7 mouse cellular contexts compared by ENCODE assay signal in genomic region chr7:3292791-3293190, GRCm38 (mm10). TPM values are rescaled to one million over a fixed set of nuclear protein-coding genes. Genes with fewer than 3 reads are reported as not detected.
DNase-seq lines count a peak whose midpoint lies in the region; ATAC-seq lines count a peak whose summit lies in the region.

No protein-coding gene starts in this region.

- H3K9ac ChIP-seq in forebrain, embryonic 11.5 days (ENCODE audit: low read length) = peak overlapping the region; percentile 45
- peak overlapping the region; percentile 58 for H3K9ac ChIP-seq in limb, embryonic 11.5 days (ENCODE audit: low read length)
- H3K9ac ChIP-seq in midbrain, embryonic 11.5 days (ENCODE audit: low read length) = peak overlapping the region; percentile 53

- 0 out of 2 replicates have a peak, but pooled peaks have one; percentile 4 for ATAC-seq in forebrain, embryonic 11.5 days (replicated peaks; ENCODE audit: low FRiP score)
- peak; percentile 50 for ATAC-seq in limb, embryonic 11.5 days (ENCODE audit: insufficient number of reproducible peaks, low FRiP score, low TSS enrichment, low read depth)
- ATAC-seq in midbrain, embryonic 11.5 days (ENCODE audit: low FRiP score) = no peak

- no peak overlapping the region for H3K27ac ChIP-seq in forebrain, embryonic 11.5 days (ENCODE audit: low read depth, low read length)
- H3K27ac ChIP-seq in limb, embryonic 11.5 days (replicated peaks; ENCODE audit: low read depth, low read length) = no peak overlapping the region
- no peak overlapping the region for H3K27ac ChIP-seq in midbrain, embryonic 11.5 days (ENCODE audit: low read depth, low read length)

- H3K4me2 ChIP-seq in forebrain, embryonic 11.5 days (ENCODE audit: low read depth, low read length, severe bottlenecking) = peak overlapping the region; percentile 41; the same call in 1 of the 2 replicates
- peak overlapping the region; percentile 63 for H3K4me2 ChIP-seq in limb, embryonic 11.5 days (ENCODE audit: low read depth, severe bottlenecking)
- H3K4me2 ChIP-seq in midbrain, embryonic 11.5 days = peak overlapping the region; percentile 36

- H3K4me1 ChIP-seq in forebrain, embryonic 11.5 days (replicated peaks; ENCODE audit: control insufficient read depth, insufficient read depth, low read length) = peaks cover 4% of the 10 kb centered on the region; the same call in 1 of the 2 replicates
- peaks cover 4% of the 10 kb centered on the region; the same call in 1 of the 2 replicates for H3K4me1 ChIP-seq in limb, embryonic 11.5 days (ENCODE audit: control insufficient read depth, insufficient read depth, low read length)
- peaks cover 20% of the 10 kb centered on the region for H3K4me1 ChIP-seq in midbrain, embryonic 11.5 days (ENCODE audit: control insufficient read depth, insufficient read depth, low read length)

- H3K4me3 ChIP-seq in forebrain, embryonic 11.5 days (ENCODE audit: low read depth, low read length) = peak overlapping the region; percentile 4; the same call in 1 of the 2 replicates
- H3K4me3 ChIP-seq in limb, embryonic 11.5 days (ENCODE audit: low read depth, low read length) = peak overlapping the region; percentile 32
- H3K4me3 ChIP-seq in midbrain, embryonic 11.5 days (ENCODE audit: low read depth, low read length) = no peak overlapping the region

- intact Hi-C loops in heart, postnatal 36 days (cut with DNase I) = no loop called here

- DNase-seq in MEL-GATA-1-ER (ENCODE audit: extremely low read depth, low read depth) = peak; percentile 77
- DNase-seq in adrenal gland, postnatal 36 days = peak; percentile 92 to 93
- DNase-seq in forebrain, embryonic 11.5 days (ENCODE audit: low spot score) = peak; percentile 75
- peak; percentile 94 for DNase-seq in heart, postnatal 36 days
- peak; percentile 82 for DNase-seq in limb, embryonic 11.5 days (ENCODE audit: low spot score)
- DNase-seq in midbrain, embryonic 11.5 days (ENCODE audit: low spot score, missing footprints) = peak; percentile 90
- peak; percentile 64 to 74 for DNase-seq in spleen, postnatal 4 days (ENCODE audit: low spot score in 2 of 2)

- H3K9me3 ChIP-seq in forebrain, embryonic 11.5 days (ENCODE audit: control insufficient read depth, low read length) = no peaks in the 10 kb centered on the region
- H3K9me3 ChIP-seq in limb, embryonic 11.5 days (ENCODE audit: control insufficient read depth, low read length) = no peaks in the 10 kb centered on the region; the same call in 1 of the 2 replicates
- H3K9me3 ChIP-seq in midbrain, embryonic 11.5 days (ENCODE audit: control insufficient read depth, low read length) = no peaks in the 10 kb centered on the region

- no peaks in the 10 kb centered on the region for H3K27me3 ChIP-seq in forebrain, embryonic 11.5 days (ENCODE audit: control insufficient read depth, insufficient read depth, low read length)
- no peaks in the 10 kb centered on the region for H3K27me3 ChIP-seq in limb, embryonic 11.5 days (ENCODE audit: control insufficient read depth, insufficient read depth, low read length)
- H3K27me3 ChIP-seq in midbrain, embryonic 11.5 days (ENCODE audit: control insufficient read depth, insufficient read depth, low read length) = no peaks in the 10 kb centered on the region

- WGBS in forebrain, embryonic 11.5 days = 5% methylated on average over 14 of the region's 14 CpGs
- under 1% methylated on average over 14 of the region's 14 CpGs for WGBS in limb, embryonic 11.5 days
- 3% methylated on average over 14 of the region's 14 CpGs for WGBS in midbrain, embryonic 11.5 days

- H3K36me3 ChIP-seq in forebrain, embryonic 11.5 days (ENCODE audit: control insufficient read depth, insufficient read depth, low read length) = no peaks in the 10 kb centered on the region
- no peaks in the 10 kb centered on the region for H3K36me3 ChIP-seq in limb, embryonic 11.5 days (ENCODE audit: control insufficient read depth, insufficient read depth, low read length)
- H3K36me3 ChIP-seq in midbrain, embryonic 11.5 days (ENCODE audit: control insufficient read depth, insufficient read depth, low read length) = peaks cover 3% of the 10 kb centered on the region; the same call in 1 of the 2 replicates

RNA-seq across cellular contexts. Expression of gene Prkcg, which starts 3.8 kb away (rescaled TPM):
- total RNA-seq in adrenal gland, postnatal 36 days (2021) = under 1 TPM; 0.56 to 0.89 TPM
- 0.99 and 1.0 TPM in 2 replicates for polyA plus RNA-seq in forebrain, embryonic 11.5 days (2014; fragmentation: Nextera tagmentation; extraction: Ambion mirVana)
- 1 to 10 TPM; 1.8 to 2.5 TPM for total RNA-seq in heart, postnatal 36 days (2021)
- 0.07 and 0.12 TPM in 2 replicates for polyA plus RNA-seq in limb, embryonic 11.5 days (2014; fragmentation: Nextera tagmentation; extraction: Ambion mirVana)
- 0.31 and 0.77 TPM in 2 replicates for polyA plus RNA-seq in midbrain, embryonic 11.5 days (2014; fragmentation: Nextera tagmentation; extraction: Ambion mirVana)

RNA-seq across cellular contexts. Expression of gene Myadm, which starts 3.9 kb away (rescaled TPM):
- 10 to 100 TPM; 67.8 to 81.2 TPM for total RNA-seq in adrenal gland, postnatal 36 days (2021)
- 29.1 and 36.2 TPM in 2 replicates for polyA plus RNA-seq in forebrain, embryonic 11.5 days (2014; fragmentation: Nextera tagmentation; extraction: Ambion mirVana)
- total RNA-seq in heart, postnatal 36 days (2021) = 100 to 1,000 TPM; 160 to 162 TPM
- 37.7 and 40.2 TPM in 2 replicates for polyA plus RNA-seq in limb, embryonic 11.5 days (2014; fragmentation: Nextera tagmentation; extraction: Ambion mirVana)
- polyA plus RNA-seq in midbrain, embryonic 11.5 days (2014; fragmentation: Nextera tagmentation; extraction: Ambion mirVana) = 38.1 and 41.2 TPM in 2 replicates

RNA-seq across cellular contexts. Expression of gene Cacng7, which starts 40.0 kb away (rescaled TPM):
- total RNA-seq in adrenal gland, postnatal 36 days (2021) = 1 to 10 TPM; 7.0 to 8.0 TPM
- 4.9 and 5.6 TPM in 2 replicates for polyA plus RNA-seq in forebrain, embryonic 11.5 days (2014; fragmentation: Nextera tagmentation; extraction: Ambion mirVana)
- 1 to 10 TPM; 3.7 to 4.7 TPM for total RNA-seq in heart, postnatal 36 days (2021)
- 2.0 and 2.6 TPM in 2 replicates for polyA plus RNA-seq in limb, embryonic 11.5 days (2014; fragmentation: Nextera tagmentation; extraction: Ambion mirVana)
- polyA plus RNA-seq in midbrain, embryonic 11.5 days (2014; fragmentation: Nextera tagmentation; extraction: Ambion mirVana) = 4.2 and 4.4 TPM in 2 replicates

RNA-seq across cellular contexts. Expression of gene Nlrp12, which starts 43.3 kb away (rescaled TPM):
- total RNA-seq in adrenal gland, postnatal 36 days (2021) = under 1 TPM in 1 of 2 experiments, not detected in 1; 0.07 TPM
- polyA plus RNA-seq in forebrain, embryonic 11.5 days (2014; fragmentation: Nextera tagmentation; extraction: Ambion mirVana) = not detected in 2 replicates
- total RNA-seq in heart, postnatal 36 days (2021) = not detected
- not detected in 2 replicates for polyA plus RNA-seq in limb, embryonic 11.5 days (2014; fragmentation: Nextera tagmentation; extraction: Ambion mirVana)
- polyA plus RNA-seq in midbrain, embryonic 11.5 days (2014; fragmentation: Nextera tagmentation; extraction: Ambion mirVana) = not detected in 2 replicates
